ENCODE assay signal across 18 mouse cellular contexts in genomic region chr8:92562471-92562870, GRCm38 (mm10).
"Had no signal": no experiment of that assay in that cellular context is flagged by ENCODE, and none has a peak within 500 bp of the region (broad histone marks: within the 10 kb centered on the region; RNA-seq: fewer than 3 reads in every experiment).

No protein-coding gene starts in this region.

- H3K27me3 ChIP-seq: liver, embryonic 15.5 days; lung, embryonic 15.5 days; megakaryocyte, embryonic 14.5 days; midbrain, embryonic 13.5 days; midbrain, embryonic 15.5 days; stomach, embryonic 15.5 days had no signal

- H3K4me1 ChIP-seq: liver, embryonic 15.5 days; lung, embryonic 15.5 days; megakaryocyte, embryonic 14.5 days; midbrain, embryonic 13.5 days; midbrain, embryonic 15.5 days; stomach, embryonic 15.5 days had no signal

- H3K9me3 ChIP-seq: liver, embryonic 15.5 days; lung, embryonic 15.5 days; midbrain, embryonic 13.5 days; midbrain, embryonic 15.5 days; stomach, embryonic 15.5 days had no signal

- ATAC-seq: liver, postnatal 0 days; lung, postnatal 0 days; midbrain, embryonic 13.5 days; midbrain, embryonic 15.5 days had no signal

- H3K9ac ChIP-seq: liver, embryonic 15.5 days; liver, postnatal 0 days; lung, embryonic 15.5 days; midbrain, embryonic 13.5 days; midbrain, embryonic 15.5 days; stomach, embryonic 15.5 days had no signal

- H3K36me3 ChIP-seq: liver, embryonic 15.5 days; lung, embryonic 15.5 days; midbrain, embryonic 13.5 days; midbrain, embryonic 15.5 days; stomach, embryonic 15.5 days had no signal

- H3K27ac ChIP-seq: liver, embryonic 15.5 days; lung, embryonic 15.5 days; macrophage; midbrain, embryonic 13.5 days; midbrain, embryonic 15.5 days; stomach, embryonic 15.5 days; stomach, postnatal 0 days had no signal

- H3K4me2 ChIP-seq: liver, embryonic 15.5 days; lung, embryonic 15.5 days; midbrain, embryonic 11.5 days; midbrain, embryonic 13.5 days; midbrain, embryonic 15.5 days; stomach, embryonic 15.5 days had no signal

- H3K4me3 ChIP-seq: liver, embryonic 15.5 days; lung, embryonic 15.5 days; megakaryocyte, embryonic 14.5 days; midbrain, embryonic 13.5 days; midbrain, embryonic 15.5 days; stomach, embryonic 15.5 days had no signal

- DNase-seq: liver, postnatal 0 days; lung, adult 2 months; lung, postnatal 14 days; lung, postnatal 36 days; right cerebral cortex, postnatal 14 days; thymus, adult 2 months; thymus, postnatal 25 days; thymus, postnatal 4 days had no signal
